Mouse (Mus musculus): Measurements from ENCODE around the gene Rmnd5b.
A peak's percentile ranks its signal among the peaks of the same experiment; 100 is the strongest.

DNA sequence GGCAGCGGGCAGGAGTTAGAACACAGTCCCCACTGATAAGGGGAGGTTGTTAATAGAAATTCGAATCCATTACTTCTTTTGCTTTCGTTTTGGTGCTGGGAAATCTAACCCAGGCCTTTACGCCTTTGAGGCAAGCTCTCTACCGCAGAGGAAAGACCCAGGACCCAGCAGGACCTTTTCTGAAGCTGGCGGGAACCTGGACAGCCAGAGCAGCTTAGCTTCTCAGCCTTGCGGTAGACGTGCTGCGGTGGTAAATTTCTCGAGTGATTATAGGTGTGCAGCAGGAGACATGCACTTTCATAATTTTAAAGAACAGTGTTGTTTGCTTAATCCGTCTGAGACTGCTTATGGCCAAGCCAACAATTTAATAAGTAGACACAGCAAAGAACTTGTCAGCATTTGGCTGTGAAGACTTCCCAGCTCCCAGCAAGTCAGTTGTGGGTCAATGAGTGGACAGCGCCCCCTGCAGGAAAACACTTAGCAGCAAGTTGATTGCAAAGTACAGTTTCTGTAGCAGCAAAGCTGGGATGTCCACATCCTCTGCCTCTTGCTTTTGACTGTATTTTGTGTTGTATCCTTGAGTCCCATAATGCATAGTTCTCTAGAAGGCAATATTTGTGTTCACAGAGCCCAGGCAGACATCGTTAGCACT, 45.8 kb upstream of the Rmnd5b start:
- peak; percentile 93 for TF ChIP-seq CTCF (IDR thresholded peaks at IDR 0.05; ENCODE audit: borderline replicate concordance, insufficient read depth, low read depth, low read length)
- TF ChIP-seq POLR2A (IDR thresholded peaks at IDR 0.05; ENCODE audit: borderline replicate concordance, insufficient read depth, low read length): no peak

Measured in cerebellum, adult 2 months (tissue).